ENCODE assay signal across 11 mouse cellular contexts in genomic region chr10:50763457-50764310, GRCm38 (mm10).
DNase-seq lines count a peak whose midpoint lies in the region; ATAC-seq lines count a peak whose summit lies in the region.
"Had no signal": no experiment of that assay in that cellular context is flagged by ENCODE, and none has a peak within 500 bp of the region (broad histone marks: within the 10 kb centered on the region; RNA-seq: fewer than 3 reads in every experiment).

No protein-coding gene starts in this region.

- H3K36me3 ChIP-seq in kidney, embryonic 16.5 days (ENCODE audit: insufficient read depth, low read length): no peaks in the 10 kb centered on the region
- H3K36me3 ChIP-seq in forebrain, embryonic 16.5 days (ENCODE audit: control insufficient read depth, insufficient read depth): no peaks in the 10 kb centered on the region

- no peaks in the 10 kb centered on the region for H3K9me3 ChIP-seq in kidney, embryonic 16.5 days (ENCODE audit: low read length)
- H3K9me3 ChIP-seq in forebrain, embryonic 16.5 days (ENCODE audit: control insufficient read depth, low read length): no peaks in the 10 kb centered on the region
- H3K9me3 ChIP-seq: liver, embryonic 13.5 days had no signal

- no peak overlapping the region for H3K4me3 ChIP-seq in kidney, embryonic 16.5 days (ENCODE audit: low read length)
- H3K4me3 ChIP-seq in forebrain, embryonic 16.5 days (replicated peaks; ENCODE audit: low read length): no peak overlapping the region
- H3K4me3 ChIP-seq: liver, embryonic 13.5 days had no signal

- no peaks in the 10 kb centered on the region for H3K4me1 ChIP-seq in kidney, embryonic 16.5 days (ENCODE audit: insufficient read depth, low read length)
- peaks cover 5% of the 10 kb centered on the region for H3K4me1 ChIP-seq in forebrain, embryonic 16.5 days (replicated peaks; ENCODE audit: control insufficient read depth, insufficient read depth, low read length)

- no peak overlapping the region for H3K9ac ChIP-seq in kidney, embryonic 16.5 days (replicated peaks; ENCODE audit: low read length)
- H3K9ac ChIP-seq in forebrain, embryonic 16.5 days (replicated peaks; ENCODE audit: low read depth, low read length): no peak overlapping the region
- H3K9ac ChIP-seq: liver, embryonic 13.5 days had no signal

- H3K27ac ChIP-seq in kidney, embryonic 16.5 days (ENCODE audit: low read length): no peak overlapping the region
- no peak overlapping the region for H3K27ac ChIP-seq in forebrain, embryonic 16.5 days (ENCODE audit: low read length)
- H3K27ac ChIP-seq: liver, embryonic 13.5 days had no signal

- no peak overlapping the region for H3K4me2 ChIP-seq in kidney, embryonic 16.5 days (replicated peaks; ENCODE audit: low read depth, low read length)
- no peak overlapping the region for H3K4me2 ChIP-seq in forebrain, embryonic 16.5 days (ENCODE audit: low read length)
- H3K4me2 ChIP-seq: heart, embryonic 11.5 days; liver, embryonic 13.5 days had no signal

- 47% methylated on average over 7 of the region's 7 CpGs for WGBS in kidney, embryonic 16.5 days
- 28% methylated on average over 7 of the region's 7 CpGs for WGBS in forebrain, embryonic 16.5 days

- ATAC-seq in kidney, embryonic 16.5 days (ENCODE audit: low FRiP score, low TSS enrichment): no peak; the same call in 1 of the 2 replicates
- peak; percentile 59; the same call in 1 of the 2 replicates for ATAC-seq in forebrain, embryonic 16.5 days
- ATAC-seq in megakaryocyte-erythroid progenitor cell, adult 5-6 weeks (replicated peaks; ENCODE audit: low FRiP score, low TSS enrichment, poor library complexity, severe bottlenecking): 0 out of 2 replicates have a peak, but pooled peaks have one; percentile 36
- ATAC-seq: CD4-positive, CD25-positive, alpha-beta regulatory T cell, adult 4 months had no signal

- H3K27me3 ChIP-seq in kidney, embryonic 16.5 days (ENCODE audit: insufficient read depth, low read length): no peaks in the 10 kb centered on the region
- H3K27me3 ChIP-seq in forebrain, embryonic 16.5 days (replicated peaks; ENCODE audit: control insufficient read depth, insufficient read depth, low read length): no peaks in the 10 kb centered on the region
- H3K27me3 ChIP-seq: liver, embryonic 13.5 days had no signal

- peak; percentile 5 to 11 for DNase-seq in kidney, adult 8-10 months
- DNase-seq in MEL-GATA-1-ER (ENCODE audit: extremely low read depth, low read depth): peak; percentile 47
- DNase-seq in layer of hippocampus, postnatal 36 days: no peak
- no peak for DNase-seq in adrenal gland, postnatal 14 days
- DNase-seq in lung, postnatal 25 days (ENCODE audit: low spot score): no peak
- DNase-seq: liver, embryonic 13.5 days had no signal

Comparison
In these comparisons a context has a peak if more than half of its experiments do, and no peak if none do; other contexts are left out.
1. DNase-seq: peak in kidney, adult 8-10 months (2 of 2) and MEL-GATA-1-ER (single experiment); none in layer of hippocampus, postnatal 36 days (0 of 2), adrenal gland, postnatal 14 days (single experiment) and lung, postnatal 25 days (single experiment).